Mouse (Mus musculus) left cerebral cortex, postnatal 36 days (tissue): Measurements from ENCODE around the gene Cdrt4. TPM values are rescaled to one million over a fixed set of nuclear protein-coding genes. Genes with fewer than 3 reads are reported as not detected.
A peak's percentile ranks its signal among the peaks of the same experiment; 100 is the strongest.

ENCODE experiments used
- DNase-seq, 2 experiments: peaks; one replicate each; pipeline ENCODE4 v3.0.0; 2021 to 2022; ENCODE audit warnings: low spot score in 2 of 2, mixed read lengths in 1 of 2
- intact Hi-C: fragments of 180-260 bp; cut with DNase I; formaldehyde crosslinking; loops from one replicate; pipeline ENCODE4 v1.15.1; 2025
- total RNA-seq, 2 experiments: library from RNA; stranded (reverse); gene quantifications; 2 replicates each; pipeline ENCODE4 v1.2.3; 2021

Gene Cdrt4
- not detected for total RNA-seq

DNA sequence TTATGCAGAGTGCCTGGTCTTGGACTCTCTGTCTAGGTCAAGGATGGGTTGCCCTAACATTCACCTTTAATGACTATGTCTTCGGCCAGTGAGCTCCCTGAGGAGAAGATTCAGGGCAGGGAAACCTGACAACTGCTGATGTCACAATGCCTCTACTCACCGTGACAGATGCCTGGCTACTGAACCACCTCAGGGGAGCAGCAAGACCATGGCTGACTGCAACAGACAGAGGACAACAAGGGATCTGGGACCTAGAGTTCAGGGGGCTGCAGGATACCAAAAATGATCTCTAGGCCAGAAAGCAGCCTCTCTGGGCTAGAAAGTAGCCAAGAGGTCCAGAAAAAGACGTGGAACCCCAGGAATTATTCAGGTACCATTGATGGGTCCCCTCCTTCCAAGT is at the start of gene Cdrt4:
Cdrt4 (plus strand) TSS at position 182 of the 400 bp plus-strand sequence.
- DNase-seq: no peak
- intact Hi-C loops: no loop called here

DNA sequence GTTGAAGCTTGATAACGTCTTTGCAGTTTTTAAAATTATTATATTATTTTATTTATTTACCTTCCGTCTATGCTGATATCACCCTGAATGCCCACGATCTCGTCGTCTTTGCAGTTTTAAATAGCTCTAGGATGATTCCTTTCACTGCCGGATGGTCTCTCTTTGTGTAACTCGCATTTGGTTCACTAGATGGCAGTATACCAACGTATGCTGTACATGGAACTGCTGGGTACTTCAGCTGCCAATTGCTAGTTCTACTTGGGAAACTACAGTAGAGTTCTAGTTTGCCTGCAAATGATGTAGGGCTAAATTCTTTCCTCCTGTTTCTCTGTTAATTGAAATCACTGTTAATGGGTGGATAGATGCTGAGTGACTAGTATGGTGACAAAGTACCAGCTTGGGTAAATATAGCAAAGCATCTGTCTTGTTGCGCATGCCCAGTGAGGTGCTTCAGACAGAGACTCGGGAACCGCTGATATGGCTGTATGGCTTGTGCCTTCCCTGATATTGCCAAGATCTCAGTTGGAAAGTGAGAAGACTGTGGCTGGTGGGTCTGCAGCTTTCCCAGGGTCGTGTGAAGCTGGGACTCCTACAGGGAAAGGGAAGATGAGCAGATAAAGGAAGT is 49.2 kb upstream of the Cdrt4 start:
- peak; percentile 35 to 65 for DNase-seq
- intact Hi-C loops: loop anchor here (5.0 kb wide), 1 partner anchor 270 kb away; no protein-coding TSS in a partner anchor

DNA sequence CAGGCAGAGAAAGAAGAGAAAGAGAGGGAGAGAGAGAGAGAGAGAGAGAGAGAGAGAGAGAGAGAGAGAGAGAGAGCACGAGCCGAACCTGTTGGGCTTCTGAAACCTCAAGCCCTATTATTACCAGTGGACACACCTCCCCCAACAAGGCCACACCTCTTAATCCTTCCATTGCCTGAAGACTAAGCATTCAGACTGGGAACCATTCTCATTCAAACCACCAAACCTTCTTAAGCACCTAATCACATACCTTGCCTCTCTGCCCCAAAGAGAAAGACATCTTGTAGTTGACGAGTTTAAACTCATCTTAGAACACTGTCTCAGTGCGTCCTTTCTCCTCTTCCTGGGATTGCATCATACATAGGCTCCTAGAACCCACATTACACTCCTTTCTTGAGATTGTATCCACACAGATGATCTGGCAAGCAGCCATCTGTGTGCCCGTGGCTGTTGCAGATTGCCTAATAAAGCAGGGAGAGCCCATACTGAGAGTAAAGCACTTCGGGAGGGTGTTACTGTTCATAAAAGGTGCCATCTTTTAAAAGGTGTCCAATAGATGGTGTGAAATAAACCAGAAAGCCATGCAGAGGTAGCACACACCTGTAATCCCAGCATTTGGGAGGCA is 47.0 kb upstream of the Cdrt4 start:
- intact Hi-C loops: loop anchor here (5.0 kb wide), 1 partner anchor 268 kb away; no protein-coding TSS in a partner anchor
- DNase-seq: no peak

DNA sequence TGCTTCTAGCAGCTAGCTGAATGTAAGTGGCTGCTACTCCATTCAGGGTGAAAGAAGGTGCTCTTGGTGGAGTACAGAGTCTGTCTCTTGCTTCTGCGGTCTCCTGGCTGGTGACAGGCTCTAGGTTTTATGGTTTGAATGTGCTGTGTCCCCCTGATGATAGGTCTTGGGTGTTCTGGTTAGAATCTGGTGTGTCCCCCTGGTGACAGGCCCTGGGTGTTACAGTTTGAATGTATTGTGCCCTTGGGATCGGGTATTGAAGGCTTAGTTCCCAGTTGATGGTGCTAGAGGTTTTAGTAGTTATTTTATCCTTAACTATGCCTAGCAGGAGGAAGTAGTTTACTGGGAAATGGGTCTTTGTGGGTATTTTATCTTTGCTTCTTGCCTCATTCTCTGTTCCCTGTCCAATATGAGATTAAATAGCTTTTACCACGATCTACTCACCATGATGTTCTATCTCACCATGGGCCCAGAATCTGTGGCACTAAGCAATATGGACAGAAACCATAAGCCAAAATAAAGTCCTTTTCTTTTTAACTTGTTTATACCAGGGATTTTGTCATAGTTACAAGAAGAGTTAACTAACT is 41.2 kb upstream of the Cdrt4 start:
- intact Hi-C loops: no loop called here

DNA sequence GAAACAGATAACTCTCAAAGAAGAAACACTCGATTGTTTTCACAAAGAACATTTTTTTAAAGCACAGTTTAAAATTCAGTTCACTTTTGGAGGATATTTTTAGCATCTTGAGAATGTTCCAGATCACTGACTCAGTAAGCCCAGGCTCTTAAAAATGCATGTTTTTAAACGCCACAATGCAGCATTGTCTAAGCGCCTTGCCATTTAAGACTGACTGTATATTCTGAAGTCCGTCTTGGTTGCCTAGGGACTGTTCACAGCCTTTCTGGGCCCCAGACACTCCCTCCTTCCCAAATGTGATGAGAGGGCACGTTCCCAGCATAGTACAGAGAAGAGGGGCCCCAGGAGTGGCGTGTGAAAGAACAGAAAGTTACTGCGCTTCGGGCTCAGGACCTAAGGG is 39.6 kb upstream of the Cdrt4 start:
- intact Hi-C loops: no loop called here
- DNase-seq: peak in 1 of 2 experiments; percentile 20

More for the DNA sequence above, 41.2 kb upstream of the Cdrt4 start:
- DNase-seq: no peak

DNA sequence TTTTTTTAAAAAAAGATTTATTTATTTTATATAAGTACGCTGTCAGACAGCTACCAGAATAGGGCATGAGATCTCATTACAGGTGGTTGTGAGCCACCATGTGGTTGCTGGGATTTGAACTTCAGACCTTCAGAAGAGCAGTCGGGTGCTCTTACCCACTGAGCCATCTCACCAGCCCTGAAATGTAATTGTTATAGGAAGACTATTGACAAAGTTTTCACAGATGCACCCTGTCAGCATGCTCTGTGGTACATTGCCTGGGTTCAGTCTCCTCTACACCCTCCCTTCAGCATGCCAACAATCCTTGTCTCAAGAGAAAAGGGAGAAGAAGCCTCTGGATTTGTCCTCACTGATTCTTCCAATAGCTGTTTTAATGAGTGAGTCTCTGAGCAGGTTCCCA is 37.9 kb upstream of the Cdrt4 start:
- intact Hi-C loops: no loop called here

DNA sequence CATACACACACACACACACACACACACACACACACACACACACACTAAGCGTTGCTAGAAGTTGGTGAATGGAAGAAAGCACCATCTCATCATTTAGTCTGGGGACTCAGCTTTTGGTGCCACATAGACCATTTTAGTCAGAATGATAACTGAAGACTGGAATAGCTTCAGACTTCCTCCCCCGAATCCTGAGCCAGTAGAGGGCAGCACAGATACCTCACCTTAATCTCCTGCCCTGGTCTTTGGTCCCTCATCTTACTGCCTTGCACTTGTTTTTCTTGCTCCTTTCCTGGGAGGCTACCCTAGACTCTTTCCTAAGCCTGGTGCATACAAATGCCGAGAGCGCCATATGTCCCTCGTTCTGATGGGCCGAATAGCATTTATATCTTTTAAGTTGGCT is 36.5 kb upstream of the Cdrt4 start:
- intact Hi-C loops: no loop called here
- no peak for DNase-seq

More for the DNA sequence above, 37.9 kb upstream of the Cdrt4 start:
- DNase-seq: no peak

DNA sequence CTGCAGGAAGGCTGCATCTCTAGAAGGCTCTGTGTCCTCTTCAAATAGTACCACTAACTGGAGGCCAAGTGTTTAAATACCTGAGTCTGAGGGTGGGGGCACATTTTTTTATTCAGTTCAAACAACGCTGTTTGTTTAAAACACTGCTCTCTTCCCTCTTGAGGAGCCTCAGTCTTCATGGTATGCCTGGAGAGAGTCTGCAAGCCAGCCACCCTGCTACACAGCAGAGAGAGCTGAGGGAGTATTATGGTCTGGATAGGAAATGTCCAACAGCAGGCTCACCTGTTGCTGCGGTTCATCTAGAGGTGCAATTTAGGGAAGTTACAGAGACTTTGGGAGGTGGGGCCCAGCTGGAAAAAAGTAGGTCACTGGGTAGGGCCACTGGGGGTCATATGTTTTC is 35.5 kb upstream of the Cdrt4 start:
- no peak for DNase-seq
- intact Hi-C loops: no loop called here

DNA sequence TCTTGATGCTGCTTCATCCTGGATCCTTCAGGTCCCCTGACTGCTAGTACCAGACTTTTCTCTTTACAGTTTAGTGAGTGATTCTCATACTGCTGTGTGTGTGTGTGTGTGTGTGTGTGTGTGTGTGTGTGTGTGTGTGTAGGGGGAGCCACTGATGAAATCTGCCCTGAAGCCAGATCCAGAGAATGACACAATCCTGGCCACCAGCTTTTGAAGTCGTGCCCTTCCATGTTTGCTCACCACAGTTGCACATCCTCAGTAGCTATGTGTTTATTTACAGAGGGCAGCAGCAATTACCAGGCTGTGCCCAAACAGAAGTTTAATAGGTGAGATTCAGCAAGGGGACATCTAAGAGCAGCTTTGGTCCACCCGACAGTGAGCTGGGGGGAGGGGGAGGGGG is 34.2 kb upstream of the Cdrt4 start:
- intact Hi-C loops: no loop called here
- DNase-seq: no peak

DNA sequence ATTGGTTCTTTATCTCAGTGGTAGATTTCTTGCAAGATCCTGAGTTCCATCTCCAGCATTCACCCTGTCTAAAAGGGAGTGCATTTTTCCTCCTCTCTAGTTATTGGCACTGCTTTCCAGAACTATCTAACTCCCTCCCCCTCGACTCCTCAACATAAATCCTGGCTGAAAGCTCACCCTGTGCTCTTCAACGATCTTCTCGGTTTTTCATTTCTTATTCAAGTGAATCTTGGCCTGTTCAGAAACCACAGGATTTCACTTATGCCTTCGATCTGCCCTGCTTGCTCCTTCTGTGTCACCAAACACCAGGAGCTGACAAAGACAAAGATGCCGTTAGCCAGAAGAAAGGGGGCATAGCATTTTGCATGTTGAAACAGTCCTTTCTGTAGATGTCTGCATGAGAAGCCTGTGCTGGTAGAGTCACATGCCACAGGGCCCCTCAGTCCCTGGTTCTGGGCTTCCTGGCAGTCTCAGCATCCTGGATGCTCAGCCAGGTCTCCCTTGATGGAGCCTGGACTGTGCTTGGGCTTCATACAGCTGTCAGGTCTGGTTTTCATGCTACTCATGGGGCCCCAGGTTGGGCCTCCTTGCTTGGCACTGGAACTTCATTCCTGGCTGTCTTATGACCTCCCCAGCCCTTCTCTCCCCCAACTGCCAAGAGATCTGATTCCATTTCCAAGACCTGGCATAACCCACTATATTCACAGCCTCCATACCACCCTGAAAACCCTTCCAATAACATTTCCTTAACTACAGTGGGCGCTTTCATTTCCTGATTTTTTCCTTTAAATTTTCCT is 30.8 kb upstream of the Cdrt4 start:
- intact Hi-C loops: loop anchor here (5.0 kb wide), 1 partner anchor 252 kb away; no protein-coding TSS in a partner anchor
- no peak for DNase-seq

DNA sequence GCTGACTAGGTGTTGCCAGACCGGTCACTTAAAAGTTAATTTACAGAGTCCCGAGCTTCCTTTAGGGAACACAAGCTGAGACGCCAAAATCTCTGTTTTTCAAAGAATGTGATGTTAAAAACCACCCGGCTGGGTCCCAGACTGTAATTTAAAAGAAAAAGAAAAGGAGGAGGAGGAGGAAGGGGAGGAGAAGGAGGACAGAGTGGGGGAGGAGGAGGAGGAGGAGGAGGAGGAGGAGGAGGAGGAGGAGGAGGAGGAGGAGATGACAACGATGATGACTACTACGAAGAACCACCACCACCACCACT is 30.3 kb upstream of the Cdrt4 start:
- intact Hi-C loops: loop anchor here (1.0 to 5.0 kb wide), 2 partner anchors 215 to 252 kb away; no protein-coding TSS in a partner anchor
- DNase-seq: no peak

DNA sequence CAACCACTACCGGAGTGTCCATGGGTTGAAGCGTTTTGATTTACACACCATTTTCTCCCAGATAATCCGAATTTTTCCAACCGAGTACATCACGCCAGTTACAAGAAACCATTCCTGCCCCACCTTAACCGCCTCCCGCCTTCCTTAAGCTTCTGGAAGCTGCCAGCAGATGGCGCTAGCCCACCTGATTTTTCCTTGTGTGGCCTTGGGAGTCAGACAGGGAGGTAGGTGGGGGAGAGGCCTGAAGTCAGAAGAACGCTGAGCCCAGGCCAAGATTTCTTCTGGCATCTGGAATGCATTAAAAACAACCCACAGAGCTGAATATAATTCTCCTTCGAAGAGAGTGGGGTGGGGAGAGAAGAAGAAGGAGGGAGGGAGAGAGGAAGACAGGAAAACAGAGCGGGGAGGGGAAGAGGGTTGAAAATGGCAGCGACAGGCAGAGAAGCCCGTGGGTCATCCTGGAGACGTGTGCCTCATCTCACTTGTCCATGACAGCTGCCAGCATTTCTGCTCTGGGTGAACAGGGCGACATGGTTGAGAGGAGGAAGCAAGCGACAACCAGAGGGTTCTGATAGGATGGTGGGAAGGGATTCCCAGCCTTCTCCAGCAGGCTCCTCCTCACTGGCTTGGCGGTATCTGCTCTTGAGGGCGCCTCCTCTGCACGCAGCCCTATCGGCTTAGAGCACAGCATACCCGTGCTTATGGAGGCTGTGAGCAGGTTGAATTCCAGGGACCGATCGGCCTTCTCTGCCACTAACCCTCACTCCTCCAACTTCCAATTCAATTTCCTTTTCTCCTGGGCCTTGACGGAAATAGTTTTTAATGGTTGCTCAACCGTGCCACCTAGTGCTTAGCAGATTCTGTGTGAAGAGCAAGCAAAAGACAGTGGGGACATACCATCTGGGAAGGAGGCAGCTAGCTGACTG is 29.7 kb upstream of the Cdrt4 start:
- peak; percentile 90 to 94 for DNase-seq
- intact Hi-C loops: loop anchor here (1.0 to 5.0 kb wide), 2 partner anchors 214 to 251 kb away; no protein-coding TSS in a partner anchor

DNA sequence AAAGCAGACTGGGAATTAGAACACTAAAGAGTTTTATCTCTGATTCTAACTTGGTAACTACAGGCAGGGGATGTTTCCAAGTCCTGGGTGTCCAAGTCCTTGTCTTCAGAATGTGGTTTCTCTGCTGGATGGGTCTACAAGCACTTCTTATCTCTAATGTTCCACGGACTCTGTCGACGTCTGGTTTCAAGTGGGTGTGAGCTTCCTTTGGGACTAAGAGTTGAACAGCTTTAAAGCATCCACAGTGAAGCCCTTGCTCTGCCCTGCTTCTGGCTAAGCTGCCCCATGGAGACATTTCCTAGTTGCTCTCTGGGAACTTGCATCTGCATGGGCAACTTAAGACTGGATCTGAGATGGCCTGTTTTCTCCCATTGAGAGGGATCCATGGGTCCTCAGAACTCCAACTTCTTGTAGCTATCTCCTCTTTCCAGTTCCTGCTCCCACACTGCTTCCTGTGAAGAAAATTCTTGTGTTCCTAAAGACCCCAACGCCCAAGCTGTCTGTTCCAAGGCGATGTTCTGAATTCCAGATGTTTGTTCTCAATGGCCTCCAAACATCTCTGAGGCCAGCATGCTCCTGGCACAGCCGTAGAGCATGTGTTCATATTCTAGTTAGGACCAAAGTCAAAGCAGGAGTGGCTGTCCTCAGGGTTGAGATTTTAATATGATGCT is 26.8 kb upstream of the Cdrt4 start:
- no peak for DNase-seq
- intact Hi-C loops: loop anchor here (5.0 kb wide), 1 partner anchor 248 kb away; no protein-coding TSS in a partner anchor

DNA sequence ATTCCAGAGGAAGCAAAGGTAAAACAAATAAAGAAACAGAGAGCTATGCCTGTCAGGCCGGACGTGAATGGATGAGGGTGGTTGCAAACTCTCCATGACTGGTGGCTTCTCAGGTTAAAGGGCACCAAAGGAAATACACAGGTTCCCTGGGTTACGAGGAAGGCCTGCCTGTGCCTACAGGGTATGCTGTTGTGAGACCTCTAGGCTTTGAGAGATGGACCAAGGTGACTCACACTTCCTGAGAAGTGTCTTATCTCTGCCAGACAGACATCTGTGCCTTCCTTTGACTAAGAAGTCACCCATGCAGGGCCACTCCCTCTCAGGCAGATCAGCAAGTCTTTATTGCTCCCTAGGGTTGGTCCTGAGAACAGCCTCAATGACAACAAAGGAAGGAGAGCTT is 21.2 kb upstream of the Cdrt4 start:
- no peak for DNase-seq
- intact Hi-C loops: no loop called here

DNA sequence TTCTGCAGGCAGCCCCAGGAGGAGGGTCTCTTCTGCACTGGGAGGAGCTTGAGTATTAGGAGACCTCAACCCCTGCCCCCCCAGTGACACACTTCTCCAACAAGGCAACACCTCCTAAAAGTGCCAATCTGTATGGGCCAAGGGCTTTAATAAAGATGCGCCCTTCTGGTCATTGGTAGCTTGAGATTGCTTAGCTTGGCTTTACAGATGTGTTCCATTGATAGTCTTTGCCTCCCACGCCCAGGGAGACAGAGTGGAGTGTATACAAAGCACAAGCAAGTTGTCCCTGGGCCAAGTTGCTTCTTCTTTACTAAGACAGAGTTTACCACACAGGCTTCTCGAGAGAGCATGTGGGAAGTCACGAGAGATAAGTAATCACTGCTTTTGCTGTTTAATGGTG is 20.4 kb upstream of the Cdrt4 start:
- DNase-seq: no peak
- intact Hi-C loops: no loop called here

DNA sequence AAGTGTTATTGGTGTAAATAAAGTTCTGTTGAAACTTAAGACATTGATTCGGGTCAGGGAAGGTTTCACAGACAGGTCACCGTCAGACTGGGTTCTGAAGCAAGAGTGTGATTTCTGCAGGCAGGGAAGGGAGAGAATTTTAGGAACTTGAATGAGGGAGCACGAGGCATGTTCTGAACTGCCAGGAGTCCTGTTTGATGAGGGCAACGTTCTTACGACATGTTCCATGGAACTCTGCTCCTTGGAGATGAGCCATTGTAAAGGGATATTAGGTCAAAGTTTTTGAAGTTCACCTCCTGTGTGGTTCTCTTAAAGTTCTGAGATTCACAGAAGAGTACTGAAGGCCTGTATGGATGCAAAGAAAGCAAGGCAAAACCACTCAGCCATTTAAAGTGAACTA is 19.9 kb upstream of the Cdrt4 start:
- DNase-seq: no peak
- intact Hi-C loops: no loop called here

DNA sequence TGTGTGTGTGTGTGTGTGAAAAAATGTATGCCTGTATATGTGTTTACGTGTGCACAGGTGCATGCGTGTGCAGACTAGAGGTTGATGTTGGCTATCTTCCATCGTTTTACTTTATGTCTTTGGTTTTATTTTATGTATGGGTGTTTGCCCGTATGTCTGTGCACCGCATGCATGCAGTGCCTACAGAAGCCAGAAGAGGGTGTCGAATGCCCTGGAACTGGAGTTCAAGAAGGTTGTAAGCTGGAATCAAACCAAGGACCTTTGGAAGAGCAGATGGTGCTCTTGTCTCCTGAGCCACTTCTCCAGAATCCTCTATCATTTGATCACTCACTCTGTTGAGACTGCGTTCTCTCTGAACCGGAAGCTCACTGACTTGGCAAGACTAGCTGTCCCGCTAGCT is 17.9 kb upstream of the Cdrt4 start:
- intact Hi-C loops: no loop called here
- no peak for DNase-seq

DNA sequence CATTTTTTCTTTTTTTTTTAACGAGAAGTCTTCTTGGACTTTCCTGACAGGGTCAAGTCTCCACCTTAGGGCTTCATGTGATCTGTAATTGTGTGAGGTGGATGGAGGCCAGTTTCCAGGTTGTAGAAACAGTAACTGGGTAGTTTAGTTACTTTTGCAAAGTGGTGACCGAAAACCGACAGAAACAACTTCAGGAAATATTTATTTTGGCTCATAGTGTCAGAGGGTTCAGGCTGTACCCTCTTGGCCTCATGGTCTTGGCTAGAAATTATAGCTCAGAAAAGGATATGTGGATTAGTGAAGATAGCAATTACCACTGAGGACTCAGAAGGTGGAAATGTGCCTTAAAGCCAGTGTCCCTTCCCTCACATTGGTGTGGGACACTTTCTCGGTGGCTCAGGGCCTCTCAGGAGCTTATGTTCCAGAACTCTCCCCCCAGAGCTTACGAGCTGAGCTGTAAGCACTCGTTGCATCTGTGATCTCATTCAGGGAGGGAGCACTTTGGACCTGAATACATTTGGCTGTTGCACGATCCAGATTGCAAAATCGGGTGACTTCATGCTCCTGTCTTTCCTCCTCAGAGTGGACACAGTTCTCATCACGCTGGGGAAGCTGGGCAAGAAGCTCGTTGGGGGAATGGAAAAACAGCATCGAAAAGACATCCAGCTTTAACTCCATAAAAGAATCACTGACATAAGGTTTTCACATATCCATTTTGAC is 16.0 kb upstream of the Cdrt4 start:
- no peak for DNase-seq
- intact Hi-C loops: no loop called here
